Mouse (Mus musculus) kidney, adult 10 weeks (tissue): Measurements from ENCODE around the gene Snrpb2. TPM values are rescaled to one million over a fixed set of nuclear protein-coding genes. Genes with fewer than 3 reads are reported as not detected.

Experiments
- polyA plus RNA-seq: library from polyadenylated mRNA; stranded (reverse); fragments of 350-450 nt; fragmentation: Illumina TruSeq; extraction: RNeasy Lipid Tissue Mini Kit (QIAGEN cat#74804); gene quantifications from one replicate; pipeline ENCODE4 v1.2.3, GENCODE M21; 2014; ENCODE audit warnings: low read depth, low replicate concordance

The Snrpb2 gene
- polyA plus RNA-seq = 123 TPM

GRCm38 (mm10) chr2:143062812-143063792 lies at the start of gene Snrpb2:
Gene Snrpb2 (plus strand): TSS chr2:143063039.

GRCm38 (mm10) chr2:143078198-143078851 lies 15.5 kb downstream of the Snrpb2 start, which contains the start of gene Otor:
Gene Otor (plus strand): TSS chr2:143078473.

Other genes with a start within 250 kb of the Snrpb2 start
- 56.1 TPM for gene Kif16b, start 161.5 kb upstream of the Snrpb2 start, polyA plus RNA-seq
- not detected for gene Otor, start 15.4 kb downstream of the Snrpb2 start, polyA plus RNA-seq